Mouse (Mus musculus) cortical plate, adult 2 months (tissue): Measurements from ENCODE around the gene Nosip.

Experiments used
- CTCF ChIP-seq: fragments of 200-500 bp; IDR thresholded peaks from 2 replicates; pipeline ENCODE4 v1.5.1; 2011; ENCODE audit warnings: mild to moderate bottlenecking, control low read depth, low read length; ENCODE audit not compliant: insufficient read depth; ENCODE audit errors: extremely low read depth
- POLR2A ChIP-seq: fragments of 200-500 bp; IDR thresholded peaks from 2 replicates; pipeline ENCODE4 v1.6.1; 2011; ENCODE audit warnings: mild to moderate bottlenecking, low read length, control low read depth; ENCODE audit not compliant: insufficient read depth; ENCODE audit errors: extremely low read depth

GRCm38 (mm10) chr7:45086084-45086483 is 23.9 kb downstream of the Nosip start:
- TF ChIP-seq CTCF (no peak), POLR2A (no peak)
